Mouse (Mus musculus) hindbrain, embryonic 13.5 days (tissue): ENCODE measurements around the gene Osbpl11. TPM values are rescaled to one million over a fixed set of nuclear protein-coding genes. Genes with fewer than 3 reads are reported as not detected.

Source experiments
- ATAC-seq: fragments of 200-750 bp; cut with Nextera tagmentation; 2 replicates; pipeline ENCODE4 v1.8.0; 2017; ENCODE audit warnings: moderate TSS enrichment; ENCODE audit not compliant: low FRiP score
- H3K27ac ChIP-seq: fragments of 300-500 bp; sonication (generic); 2 replicates; pipeline ENCODE4 v1.5.1; 2015; ENCODE audit warnings: inconsistent platforms, mild to moderate bottlenecking, moderate library complexity
- H3K27me3 ChIP-seq: fragments of 300-500 bp; sonication (generic); 2 replicates; pipeline ENCODE4 v1.6.1; 2015; ENCODE audit warnings: mild to moderate bottlenecking, inconsistent platforms
- H3K36me3 ChIP-seq: fragments of 300-500 bp; sonication (generic); 2 replicates; pipeline ENCODE4 v1.6.1; 2015; ENCODE audit warnings: mild to moderate bottlenecking, inconsistent platforms
- H3K4me1 ChIP-seq: fragments of 300-500 bp; sonication (generic); replicated peaks from 2 replicates; pipeline ENCODE4 v1.6.1; 2015; ENCODE audit warnings: inconsistent platforms
- H3K4me2 ChIP-seq: fragments of 300-500 bp; sonication (generic); 2 replicates; pipeline ENCODE4 v1.6.1; 2015; ENCODE audit warnings: inconsistent platforms, mild to moderate bottlenecking, moderate library complexity
- H3K4me3 ChIP-seq: fragments of 300-500 bp; sonication (generic); 2 replicates; pipeline ENCODE4 v1.5.1; 2015; ENCODE audit warnings: mild to moderate bottlenecking, inconsistent platforms
- H3K9ac ChIP-seq: fragments of 300-500 bp; sonication (generic); 2 replicates; pipeline ENCODE4 v1.6.1; 2015; ENCODE audit warnings: mild to moderate bottlenecking, inconsistent platforms
- H3K9me3 ChIP-seq: fragments of 300-500 bp; sonication (generic); 2 replicates; pipeline ENCODE4 v1.6.1; 2016; ENCODE audit warnings: inconsistent platforms
- WGBS: fragments of 180-500 bp; shearing (Covaris S2); methylation state at CpG from one replicate; pipeline ENCODE4 v1.1.7; 2015; 5-methylcytosine and 5-hydroxymethylcytosine counted together
- polyA plus RNA-seq: library from polyadenylated mRNA; unstranded; fragments of >200 nt; fragmentation: Nextera tagmentation; extraction: Ambion mirVana; gene quantifications from 2 replicates; pipeline ENCODE4 v1.2.1, GENCODE M21; 2015

The Osbpl11 gene
- polyA plus RNA-seq, 1 experiment from 2014 or later: 18.3 TPM

DNA sequence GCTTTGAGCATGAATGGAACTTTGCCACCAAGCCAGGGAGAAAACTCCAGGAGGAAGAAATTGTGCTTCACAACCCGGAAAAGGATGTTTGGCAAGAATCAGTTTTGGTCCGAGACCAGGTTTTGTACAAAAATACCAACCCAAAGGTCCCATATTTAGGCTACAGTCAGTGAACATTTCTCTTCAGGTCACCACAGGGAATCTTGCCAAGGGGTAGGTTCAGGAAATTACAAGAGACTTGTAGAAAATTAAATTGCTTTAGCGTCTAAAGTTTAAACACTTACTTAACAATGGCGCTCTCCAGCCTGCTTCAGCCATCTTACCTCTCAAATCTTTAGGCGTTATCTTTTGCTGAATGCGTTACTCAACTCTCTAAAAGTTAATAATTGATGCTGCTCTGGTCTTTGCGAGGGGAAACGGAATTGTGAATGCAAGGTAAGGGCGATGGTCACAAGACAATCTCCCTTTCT, 65.8 kb downstream of the Osbpl11 start:
- peaks cover 36% of the 10 kb centered on the region for H3K4me1 ChIP-seq
- no peaks in the 10 kb centered on the region for H3K27me3 ChIP-seq
- H3K4me3 ChIP-seq: peak overlapping the region; percentile 94
- peak overlapping the region; percentile 95 for H3K9ac ChIP-seq
- H3K9me3 ChIP-seq: no peaks in the 10 kb centered on the region
- no peak overlapping the region for H3K27ac ChIP-seq
- whole genome bisulfite sequencing: 26% methylated on average over 9 of the region's 9 CpGs
- ATAC-seq: no peak
- no peaks in the 10 kb centered on the region for H3K36me3 ChIP-seq
- H3K4me2 ChIP-seq: peak overlapping the region; percentile 64

DNA sequence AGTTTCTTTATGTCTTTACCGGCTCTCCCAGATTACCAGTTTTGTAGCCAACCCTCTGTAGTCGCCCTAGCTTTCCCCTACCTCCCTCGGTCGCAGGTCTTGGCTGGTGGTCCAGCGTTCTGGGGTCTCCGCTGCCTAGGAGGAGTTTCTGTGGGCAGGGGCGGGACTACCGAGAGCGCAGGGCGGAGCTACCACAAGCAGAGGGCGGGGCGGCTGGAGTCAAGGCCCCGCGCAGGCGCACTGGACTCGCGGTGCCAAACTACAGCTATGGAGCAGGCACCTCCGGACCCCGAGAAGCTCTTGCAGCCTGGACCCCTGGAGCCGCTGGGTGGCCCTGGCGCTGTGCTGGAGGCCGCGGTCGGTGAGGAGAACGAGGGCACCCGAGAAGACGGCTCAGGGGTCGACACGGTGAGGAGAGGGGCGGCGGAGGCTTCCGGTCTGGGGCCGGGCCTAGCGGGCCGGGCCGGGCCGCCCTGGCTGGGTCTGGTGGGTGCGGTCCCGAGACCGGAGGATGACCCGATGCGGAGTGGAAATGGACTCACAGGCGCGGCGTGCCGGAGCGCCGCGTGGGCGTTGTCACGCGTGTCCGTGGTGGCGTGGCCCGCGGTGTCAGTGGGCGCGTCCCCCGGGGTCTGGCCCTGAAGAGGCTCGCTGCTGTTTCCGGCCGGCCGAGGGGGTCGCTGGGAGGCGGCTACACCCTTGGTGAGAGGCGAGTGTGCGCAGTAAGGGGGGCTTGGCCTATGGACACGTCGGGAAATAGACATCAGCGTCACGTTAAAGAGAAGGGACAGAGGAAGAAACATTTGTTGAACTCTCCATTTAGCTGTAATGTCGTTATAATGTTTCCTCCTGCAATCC, 66.6 kb downstream of the Osbpl11 start, which contains the start of gene Snx4:
Snx4 (plus strand) TSS at position 249 of the 858 bp plus-strand sequence.
- peak within 1 kb of the TSS; percentile 64 for H3K4me2 ChIP-seq
- peak; percentile 94 for ATAC-seq
- H3K4me1 ChIP-seq: peaks cover 36% of the 10 kb centered on the region
- no peaks in the 10 kb centered on the region for H3K36me3 ChIP-seq
- WGBS: under 1% methylated on average over 72 of the region's 72 CpGs
- peak within 1 kb of the TSS; percentile 95 for H3K9ac ChIP-seq
- peak within 1 kb of the TSS; percentile 94 for H3K4me3 ChIP-seq
- H3K27me3 ChIP-seq: no peaks in the 10 kb centered on the region
- no peaks in the 10 kb centered on the region for H3K9me3 ChIP-seq
- H3K27ac ChIP-seq: peak within 1 kb of the TSS; percentile 84

DNA sequence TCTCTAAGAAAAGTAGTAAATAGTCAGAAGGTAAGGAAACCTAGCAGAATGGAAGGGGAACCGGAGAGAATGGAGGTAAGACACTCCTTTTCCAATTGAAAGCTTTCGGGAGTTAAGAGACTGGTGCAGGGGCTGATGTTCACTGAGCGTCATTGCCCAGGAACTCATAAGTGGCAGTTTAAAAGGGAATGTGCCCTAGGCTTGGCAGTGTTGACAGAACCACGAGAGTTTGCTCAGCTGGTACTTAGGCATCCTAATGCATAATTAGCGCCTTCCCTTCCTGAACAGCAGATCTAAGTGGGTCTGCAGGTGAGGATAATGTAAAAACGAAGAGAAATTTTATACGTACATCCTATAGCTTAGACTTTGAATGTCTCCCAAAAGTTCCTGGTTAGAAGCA, 70.7 kb downstream of the Osbpl11 start:
- Histone ChIP-seq H3K27me3 (no peaks in the 10 kb centered on the region), H3K4me1 (peaks cover 32% of the 10 kb centered on the region), H3K9ac (no peak overlapping the region), H3K27ac (no peak overlapping the region), H3K4me3 (no peak overlapping the region), H3K9me3 (no peaks in the 10 kb centered on the region), H3K4me2 (no peak overlapping the region), H3K36me3 (peaks cover 2% of the 10 kb centered on the region; the same call in 1 of the 2 replicates)
- ATAC-seq: no peak
- 85% methylated on average over 7 of the region's 7 CpGs for WGBS

DNA sequence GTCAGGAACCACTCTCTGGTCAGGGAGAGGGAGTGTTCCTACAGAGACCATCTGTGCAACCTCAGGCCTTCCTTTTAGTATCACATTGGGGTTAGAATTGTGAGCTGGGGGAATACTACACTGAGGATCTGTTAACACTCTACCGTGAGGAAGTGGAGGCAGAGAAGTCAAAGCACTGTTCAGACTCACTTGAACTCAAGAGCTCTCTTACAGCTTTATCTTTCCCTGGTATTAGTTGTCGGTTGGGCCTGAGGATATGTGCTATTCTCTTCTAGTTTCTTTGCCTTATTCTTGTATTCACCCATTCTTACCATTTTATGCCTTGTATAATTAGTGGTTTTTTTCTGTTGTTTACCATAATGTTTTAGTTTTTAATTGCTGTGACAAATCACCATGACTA, 73.7 kb downstream of the Osbpl11 start:
- 94% methylated on average over 2 of the region's 2 CpGs for WGBS
- peaks cover 5% of the 10 kb centered on the region for H3K36me3 ChIP-seq
- H3K27me3 ChIP-seq: no peaks in the 10 kb centered on the region
- no peak overlapping the region for H3K4me3 ChIP-seq
- H3K9me3 ChIP-seq: no peaks in the 10 kb centered on the region
- ATAC-seq: no peak
- H3K27ac ChIP-seq: no peak overlapping the region
- no peak overlapping the region for H3K4me2 ChIP-seq
- H3K9ac ChIP-seq: no peak overlapping the region
- peaks cover 14% of the 10 kb centered on the region; the same call in 1 of the 2 replicates for H3K4me1 ChIP-seq

DNA sequence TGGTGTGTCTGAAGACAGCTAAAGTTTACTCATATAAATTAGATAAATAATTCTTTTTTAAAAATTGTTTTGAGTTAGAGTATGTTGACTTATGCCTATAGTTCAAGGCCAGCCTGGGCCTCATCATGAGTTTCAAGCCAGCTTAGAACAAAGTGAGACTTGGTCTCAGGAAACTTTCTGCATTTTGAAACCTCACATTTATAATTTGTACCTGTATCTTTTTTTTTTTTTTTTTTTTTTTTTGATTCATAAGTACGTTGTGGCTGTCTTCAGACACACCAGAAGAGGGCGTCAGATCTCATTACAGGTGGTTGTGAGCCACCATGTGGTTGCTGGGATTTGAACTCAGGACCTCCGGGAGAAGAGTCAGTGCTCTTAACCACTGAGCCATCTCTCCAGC, 75.0 kb downstream of the Osbpl11 start:
- Histone ChIP-seq H3K9me3 (no peaks in the 10 kb centered on the region), H3K4me2 (no peak overlapping the region), H3K4me3 (no peak overlapping the region), H3K9ac (no peak overlapping the region), H3K27ac (no peak overlapping the region), H3K4me1 (peaks cover 5% of the 10 kb centered on the region; the same call in 1 of the 2 replicates), H3K27me3 (no peaks in the 10 kb centered on the region), H3K36me3 (peaks cover 16% of the 10 kb centered on the region)
- 93% methylated on average over 3 of the region's 3 CpGs for WGBS
- no peak for ATAC-seq

DNA sequence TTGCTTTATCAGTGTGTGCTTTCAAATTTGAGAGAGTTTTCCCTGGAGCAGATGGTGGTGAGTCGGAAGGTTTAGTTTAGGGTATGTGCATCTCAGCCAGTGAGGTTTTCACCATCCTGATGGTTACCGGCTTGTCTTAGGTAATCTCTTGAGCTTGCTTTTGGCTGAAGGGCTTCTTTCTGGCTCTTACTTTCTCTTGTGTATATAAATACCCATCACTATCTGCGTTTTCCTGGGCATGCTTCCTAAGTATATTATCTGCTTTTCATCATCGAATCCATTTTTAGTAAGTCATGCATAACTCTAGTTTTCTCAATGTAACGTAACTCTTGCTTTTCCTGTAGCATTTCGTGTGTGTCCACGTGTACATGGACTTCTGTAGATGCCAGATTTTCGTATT, 76.0 kb downstream of the Osbpl11 start:
- 90% methylated on average over 8 of the region's 8 CpGs for WGBS
- Histone ChIP-seq H3K9me3 (no peaks in the 10 kb centered on the region), H3K27ac (no peak overlapping the region), H3K4me2 (no peak overlapping the region), H3K36me3 (peaks cover 26% of the 10 kb centered on the region), H3K27me3 (no peaks in the 10 kb centered on the region), H3K9ac (no peak overlapping the region), H3K4me1 (no peaks in the 10 kb centered on the region; the same call in 1 of the 2 replicates), H3K4me3 (no peak overlapping the region)
- ATAC-seq: no peak

DNA sequence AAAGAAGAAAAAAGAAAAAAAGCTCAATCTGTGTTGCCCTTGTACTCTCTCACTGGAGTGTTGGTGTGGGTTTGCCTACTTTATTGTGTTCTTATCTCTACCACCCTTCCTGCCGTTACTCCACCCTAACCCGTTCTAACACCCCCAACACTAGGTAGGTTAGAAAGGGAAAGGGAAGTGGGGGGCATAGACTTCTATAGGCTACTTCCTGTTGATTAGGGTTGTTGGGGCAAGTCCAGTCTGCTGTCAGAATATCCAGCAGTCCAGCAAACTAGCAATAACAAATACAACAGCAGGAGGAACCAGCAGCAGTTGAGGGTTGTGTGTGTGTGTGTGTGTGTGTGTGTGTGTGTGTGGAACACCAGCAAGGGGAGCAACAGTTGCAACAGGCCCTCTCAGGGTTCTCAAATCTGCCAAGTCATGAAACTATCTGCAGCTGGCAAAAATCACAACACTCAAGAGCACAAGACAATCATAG, 76.8 kb downstream of the Osbpl11 start:
- WGBS: 70% methylated on average over 2 of the region's 2 CpGs
- Histone ChIP-seq H3K9ac (no peak overlapping the region), H3K27ac (no peak overlapping the region), H3K36me3 (peaks cover 34% of the 10 kb centered on the region), H3K9me3 (no peaks in the 10 kb centered on the region), H3K4me3 (no peak overlapping the region), H3K4me1 (no peaks in the 10 kb centered on the region; the same call in 1 of the 2 replicates), H3K4me2 (no peak overlapping the region), H3K27me3 (no peaks in the 10 kb centered on the region)
- no peak for ATAC-seq

DNA sequence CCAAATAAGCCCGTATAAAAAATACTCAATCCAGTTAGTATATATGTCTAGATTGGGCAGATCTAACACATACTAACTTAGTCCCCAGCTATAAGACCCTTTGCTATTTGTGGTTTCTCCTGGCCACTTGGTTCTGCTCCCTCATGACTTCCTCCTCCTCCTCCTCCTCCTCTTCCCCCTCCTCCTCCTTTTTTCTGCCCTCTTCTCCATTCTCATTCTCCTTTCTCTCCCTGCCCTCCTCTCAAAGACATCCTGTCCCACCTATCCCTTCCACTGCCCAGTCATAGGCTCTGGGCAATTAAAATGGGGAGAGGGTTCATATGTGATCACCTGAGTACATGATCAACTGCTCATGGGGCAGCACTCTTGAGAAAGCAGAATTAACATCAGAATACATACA, 77.2 kb downstream of the Osbpl11 start:
- Histone ChIP-seq H3K9ac (no peak overlapping the region), H3K27ac (no peak overlapping the region), H3K4me1 (no peaks in the 10 kb centered on the region; the same call in 1 of the 2 replicates), H3K36me3 (peaks cover 38% of the 10 kb centered on the region), H3K9me3 (no peaks in the 10 kb centered on the region), H3K27me3 (no peaks in the 10 kb centered on the region), H3K4me3 (no peak overlapping the region), H3K4me2 (no peak overlapping the region)
- ATAC-seq: no peak
- WGBS: 85% methylated on average over 1 of the region's 1 CpGs

DNA sequence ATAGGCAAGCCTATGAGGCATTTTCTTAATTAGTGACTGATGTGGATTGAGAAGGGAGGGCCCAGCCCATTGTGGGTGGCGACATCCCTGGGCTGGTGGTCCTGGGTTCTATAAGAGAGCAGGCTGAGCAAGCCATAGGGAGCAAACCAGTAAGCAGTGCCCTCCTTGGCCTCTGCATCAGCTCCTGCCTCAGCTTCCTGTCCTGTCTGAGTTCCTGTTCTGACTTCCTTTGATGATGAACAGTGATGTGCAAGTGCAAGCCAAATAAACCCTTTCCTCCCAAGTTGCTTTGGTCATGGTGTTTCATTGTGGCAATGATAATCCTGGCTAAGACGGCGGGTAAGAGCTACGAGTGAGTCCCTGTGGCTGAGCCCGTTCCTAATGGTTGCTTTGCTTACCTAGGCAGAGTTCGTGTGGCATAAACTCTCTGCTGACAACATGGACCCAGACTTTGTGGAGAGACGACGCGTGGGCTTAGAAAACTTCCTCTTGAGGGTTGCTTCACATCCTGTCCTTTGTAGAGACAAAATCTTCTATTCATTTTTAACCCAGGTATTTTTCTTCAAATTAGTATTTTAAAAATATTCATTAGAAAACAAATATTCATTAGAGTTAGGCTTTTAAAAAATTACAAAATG, 82.9 kb downstream of the Osbpl11 start:
- Histone ChIP-seq H3K9me3 (no peaks in the 10 kb centered on the region), H3K9ac (no peak overlapping the region), H3K27me3 (no peaks in the 10 kb centered on the region), H3K4me2 (no peak overlapping the region), H3K4me1 (no peaks in the 10 kb centered on the region), H3K36me3 (peaks cover 73% of the 10 kb centered on the region), H3K4me3 (no peak overlapping the region), H3K27ac (no peak overlapping the region)
- WGBS: 92% methylated on average over 9 of the region's 9 CpGs
- no peak for ATAC-seq

DNA sequence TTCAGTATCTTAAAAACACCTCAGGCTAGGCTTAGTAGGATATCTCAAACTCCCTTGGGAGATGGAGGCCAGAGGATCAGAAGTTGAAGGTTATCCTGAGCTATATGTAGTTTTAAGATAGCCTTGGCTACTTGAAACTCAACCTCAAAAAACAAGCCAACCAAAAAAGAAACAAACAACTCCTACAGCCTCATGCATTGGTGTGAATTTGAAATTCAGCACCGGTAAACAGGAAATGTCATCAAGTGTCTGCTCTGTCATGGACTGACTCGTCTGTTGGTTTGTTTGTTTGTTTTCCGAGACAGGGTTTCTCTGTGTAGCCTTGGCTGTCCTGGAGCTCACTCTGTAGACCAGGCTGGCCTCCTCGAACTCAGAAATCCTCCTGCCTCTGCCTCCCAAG, 87.0 kb downstream of the Osbpl11 start:
- no peak for ATAC-seq
- Histone ChIP-seq H3K4me1 (no peaks in the 10 kb centered on the region), H3K9me3 (no peaks in the 10 kb centered on the region), H3K27me3 (no peaks in the 10 kb centered on the region), H3K27ac (no peak overlapping the region), H3K4me3 (no peak overlapping the region), H3K36me3 (peaks cover 67% of the 10 kb centered on the region), H3K4me2 (no peak overlapping the region), H3K9ac (no peak overlapping the region)
- WGBS: 94% methylated on average over 4 of the region's 4 CpGs

DNA sequence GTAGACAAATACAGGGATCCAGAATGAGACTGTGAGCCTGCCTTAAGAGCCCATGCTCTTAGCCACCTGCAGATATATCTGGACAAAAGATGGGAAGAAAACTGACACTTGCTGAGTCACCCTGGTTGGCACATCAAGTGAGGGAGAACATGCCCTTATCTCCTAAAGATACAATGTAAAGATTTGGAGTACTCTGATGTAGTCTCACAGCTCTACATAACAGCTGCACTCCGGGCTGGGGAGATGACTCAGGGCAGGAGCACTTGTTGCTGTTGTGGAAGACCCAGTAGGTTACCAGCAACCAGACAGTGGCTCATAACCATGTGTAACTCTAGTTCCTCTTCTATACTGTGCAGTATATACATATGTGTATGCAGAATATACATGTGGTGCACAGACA, 98.2 kb downstream of the Osbpl11 start:
- WGBS: 93% methylated on average over 1 of the region's 1 CpGs
- ATAC-seq: no peak
- Histone ChIP-seq H3K36me3 (peaks cover 80% of the 10 kb centered on the region), H3K27ac (no peak overlapping the region), H3K27me3 (no peaks in the 10 kb centered on the region), H3K4me2 (no peak overlapping the region), H3K9me3 (no peaks in the 10 kb centered on the region), H3K4me3 (no peak overlapping the region), H3K9ac (no peak overlapping the region), H3K4me1 (no peaks in the 10 kb centered on the region)

DNA sequence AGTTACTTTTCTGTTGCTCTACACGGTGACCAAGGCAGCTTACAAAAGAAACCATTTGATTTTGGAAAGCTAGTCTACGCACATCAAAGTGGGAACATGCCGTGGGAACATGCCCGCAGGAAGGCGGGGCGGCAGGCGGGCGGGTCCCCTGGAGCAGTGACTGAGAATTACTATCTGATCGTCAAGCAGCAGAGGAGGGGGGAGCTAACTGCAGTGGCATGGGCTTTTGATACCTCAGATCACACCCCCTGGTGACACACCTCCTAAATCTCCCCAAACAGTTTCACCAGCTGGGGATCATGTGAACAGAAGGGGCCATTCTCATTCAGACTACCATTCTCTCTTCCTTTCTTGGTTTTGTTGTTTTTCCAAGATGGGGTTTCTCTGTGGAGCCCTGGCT, 103.7 kb downstream of the Osbpl11 start:
- no peak overlapping the region for H3K4me3 ChIP-seq
- no peak overlapping the region for H3K4me2 ChIP-seq
- H3K36me3 ChIP-seq: peaks cover 94% of the 10 kb centered on the region
- no peaks in the 10 kb centered on the region for H3K27me3 ChIP-seq
- no peak overlapping the region for H3K27ac ChIP-seq
- no peak for ATAC-seq
- H3K4me1 ChIP-seq: no peaks in the 10 kb centered on the region
- H3K9ac ChIP-seq: no peak overlapping the region
- peaks cover 9% of the 10 kb centered on the region; the same call in 1 of the 2 replicates for H3K9me3 ChIP-seq
- WGBS: 90% methylated on average over 9 of the region's 9 CpGs
